Mouse (Mus musculus) gastrocnemius, adult 2 months (tissue): ENCODE data around the gene Dmtf1. TPM values are rescaled to one million over a fixed set of nuclear protein-coding genes. Genes with fewer than 3 reads are reported as not detected.
A peak's percentile ranks its signal among the peaks of the same experiment; 100 is the strongest.

ENCODE experiments used
- DNase-seq: peaks from one replicate; pipeline ENCODE4 v3.0.0; 2022
- H3K27ac ChIP-seq: fragments of 200-600 bp; 2 replicates; pipeline ENCODE4 v1.8.1; 2022; ENCODE audit warnings: mild to moderate bottlenecking
- H3K4me3 ChIP-seq: fragments of 200-600 bp; 2 replicates; pipeline ENCODE4 v1.8.1; 2022; ENCODE audit warnings: mild to moderate bottlenecking, moderate library complexity
- CTCF ChIP-seq: fragments of 200-600 bp; IDR thresholded peaks from 2 replicates; pipeline ENCODE4 v1.8.1; 2022; ENCODE audit warnings: antibody characterized with exemption, mild to moderate bottlenecking, moderate library complexity
- intact Hi-C: fragments of 180-260 bp; cut with DNase I; formaldehyde crosslinking; loops from one replicate; pipeline ENCODE4 v1.15.1; 2025
- total RNA-seq, 2 experiments: library from RNA; stranded (reverse); gene quantifications; 2 replicates each; pipeline ENCODE4 v1.2.3; 2021

The Dmtf1 gene
- total RNA-seq, 2 experiments from 2014 or later, result 9.5 to 10.0 TPM

DNA sequence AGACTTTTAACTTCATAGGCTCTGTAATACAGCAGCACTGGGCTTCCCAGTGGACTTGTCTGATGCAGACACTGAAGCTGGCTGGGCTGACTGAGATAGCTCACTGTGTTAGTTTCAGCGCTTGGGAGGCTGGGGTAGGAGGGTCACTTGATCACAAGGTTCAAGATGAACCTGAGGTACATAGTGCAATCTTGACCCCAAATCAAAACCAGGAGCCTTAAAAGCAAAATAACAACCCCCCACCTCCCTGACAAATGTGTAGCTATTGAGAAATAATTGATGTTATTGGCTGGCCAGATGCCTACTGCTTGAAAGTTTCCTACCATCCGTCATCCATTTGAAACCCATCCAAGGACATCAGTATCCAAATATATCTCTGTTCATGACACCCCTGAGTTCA lies 58.9 kb downstream of the Dmtf1 start:
- no peak overlapping the region; the same call in 1 of the 2 replicates for H3K4me3 ChIP-seq
- no peak for DNase-seq
- no peak for TF ChIP-seq CTCF
- intact Hi-C loops, result loop anchor here (5.0 kb wide), 1 partner anchor 105 kb away; the partner anchor contains the start of gene Crot
- H3K27ac ChIP-seq, result no peak overlapping the region

GRCm38 (mm10) chr5:9100849-9101801 lies 60.5 kb downstream of the Dmtf1 start:
- Histone ChIP-seq H3K4me3 (peak overlapping the region; percentile 99), H3K27ac (peak overlapping the region; percentile 93)
- intact Hi-C loops, result loop anchor here (5.0 kb wide), 1 partner anchor 104 kb away; the partner anchor contains the start of gene Crot
- DNase-seq, result peak; percentile 66
- TF ChIP-seq CTCF, result peak; percentile 2; the same call in 1 of the 2 replicates

GRCm38 (mm10) chr5:9100207-9100848 lies 61.2 kb downstream of the Dmtf1 start, which contains the start of gene Tmem243:
TSS of gene Tmem243 (plus strand) at chr5:9100668.
- TF ChIP-seq CTCF, result no peak
- intact Hi-C loops, result loop anchor here (5.0 kb wide), 1 partner anchor 103 kb away; the partner anchor contains the start of gene Crot
- peak; percentile 96 for DNase-seq
- Histone ChIP-seq H3K27ac (peak within 1 kb of the TSS; percentile 93), H3K4me3 (peak within 1 kb of the TSS; percentile 99)

DNA sequence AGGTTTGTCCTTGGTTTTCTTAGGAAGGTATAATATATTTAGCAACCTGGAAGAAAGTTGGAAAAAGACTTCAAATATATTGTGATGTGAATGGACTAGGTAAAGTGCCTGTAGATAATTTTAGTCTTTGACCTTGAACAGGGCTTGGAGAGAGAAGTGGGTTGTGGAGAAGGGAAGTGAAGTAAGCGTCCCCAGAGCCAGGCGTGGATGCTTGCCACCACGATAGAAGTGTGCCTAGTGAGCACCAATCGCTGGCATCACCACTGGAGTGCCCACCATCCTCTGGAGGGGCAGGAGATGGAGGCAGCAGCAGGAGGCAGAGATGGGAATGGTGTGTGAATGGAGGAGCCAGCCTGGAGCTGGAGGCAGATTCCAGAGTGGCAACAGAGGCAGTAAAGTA lies 68.1 kb downstream of the Dmtf1 start:
- Histone ChIP-seq H3K27ac (no peak overlapping the region), H3K4me3 (no peak overlapping the region)
- intact Hi-C loops, result no loop called here
- no peak for TF ChIP-seq CTCF
- no peak for DNase-seq

DNA sequence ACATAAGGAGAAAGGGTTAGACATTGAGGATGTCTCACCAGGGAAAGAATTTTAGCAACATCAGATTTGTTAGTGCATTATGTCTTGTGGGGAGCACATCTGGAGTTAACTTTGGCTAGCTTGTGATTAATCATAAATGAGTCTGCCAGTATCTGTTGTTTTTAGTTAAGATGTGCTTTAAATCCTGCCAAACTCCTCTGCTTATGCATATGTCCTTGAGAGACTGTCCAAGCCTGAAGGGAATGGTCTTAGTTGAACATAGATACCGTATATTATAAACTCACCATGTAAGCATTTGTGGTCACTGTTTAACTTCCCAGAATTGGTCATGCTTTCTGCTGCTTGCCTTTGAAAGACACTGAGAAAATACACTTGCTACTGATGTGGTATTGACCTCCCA lies 68.9 kb downstream of the Dmtf1 start:
- DNase-seq, result no peak
- Histone ChIP-seq H3K27ac (no peak overlapping the region), H3K4me3 (no peak overlapping the region)
- intact Hi-C loops, result no loop called here
- no peak for TF ChIP-seq CTCF

DNA sequence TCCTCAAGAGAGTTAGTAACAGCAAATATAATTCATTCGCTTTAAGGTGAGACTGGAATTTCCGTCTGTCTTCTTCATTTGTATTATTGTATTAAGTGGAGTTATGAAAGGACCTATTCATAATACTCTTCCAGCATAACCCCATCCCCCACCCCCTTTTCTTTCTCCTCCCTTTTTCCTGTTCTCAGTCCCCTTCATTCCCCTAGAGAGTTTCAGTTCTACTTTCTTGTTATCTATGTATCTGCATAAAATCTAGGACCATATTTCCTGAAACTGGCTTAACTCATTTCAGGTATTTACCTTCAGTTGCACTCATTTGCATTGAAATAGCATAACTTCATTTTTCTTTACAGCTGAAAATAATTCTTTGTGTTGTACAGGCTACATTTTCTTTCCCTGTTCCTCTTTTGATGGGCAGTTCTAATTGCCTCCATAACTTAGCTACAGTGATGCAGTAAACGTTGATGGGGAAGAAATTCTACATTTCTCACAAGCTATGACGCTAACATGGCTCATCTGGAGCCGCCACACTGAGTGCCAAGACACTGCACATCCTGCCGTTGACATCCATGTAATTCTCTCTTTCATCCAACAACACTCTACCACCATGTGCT lies 71.0 kb downstream of the Dmtf1 start:
- DNase-seq, result no peak
- no peak for TF ChIP-seq CTCF
- intact Hi-C loops, result no loop called here
- Histone ChIP-seq H3K27ac (no peak overlapping the region), H3K4me3 (no peak overlapping the region)

- TF ChIP-seq CTCF, result no peak
- DNase-seq, result no peak
- no peak overlapping the region for H3K4me3 ChIP-seq
- intact Hi-C loops, result no loop called here
- H3K27ac ChIP-seq, result no peak overlapping the region
These were observed 74.5 kb downstream of the Dmtf1 start for GRCm38 (mm10) chr5:9086924-9087719.

DNA sequence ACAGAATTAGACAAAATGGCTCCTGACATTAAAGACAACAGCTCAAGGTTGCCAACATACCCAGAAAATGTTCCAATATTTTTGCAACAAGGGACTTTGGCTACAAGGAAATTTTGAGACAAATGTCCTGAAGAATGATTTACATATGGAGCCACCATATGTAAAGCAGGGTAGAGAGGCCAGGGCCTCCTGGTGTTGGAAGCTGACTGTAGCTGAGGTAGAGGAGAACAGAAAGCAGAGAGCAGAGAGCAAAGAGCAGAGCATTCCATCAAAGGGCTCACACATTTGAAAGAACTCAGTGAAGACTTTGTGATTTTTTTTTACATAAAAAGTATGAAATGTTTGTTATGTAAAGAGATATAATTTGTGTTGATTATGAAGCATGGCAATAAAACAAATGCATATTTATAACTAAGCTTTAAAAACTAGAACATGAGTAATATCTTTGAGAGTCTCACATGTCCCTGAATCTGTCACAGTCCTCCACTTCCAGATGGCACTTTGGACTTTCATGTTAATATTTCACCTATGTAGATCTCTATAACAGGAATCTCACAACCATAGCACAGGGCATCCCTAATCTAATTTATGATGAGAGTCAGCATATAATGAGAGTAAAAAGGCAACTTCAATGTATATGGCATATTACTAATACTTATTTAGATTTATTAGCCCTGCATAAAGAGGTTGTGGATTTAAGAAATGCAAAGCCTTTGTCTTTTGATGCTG lies 81.6 kb downstream of the Dmtf1 start:
- no peak for DNase-seq
- H3K4me3 ChIP-seq, result no peak overlapping the region
- no peak overlapping the region for H3K27ac ChIP-seq
- intact Hi-C loops, result no loop called here
- TF ChIP-seq CTCF, result no peak

DNA sequence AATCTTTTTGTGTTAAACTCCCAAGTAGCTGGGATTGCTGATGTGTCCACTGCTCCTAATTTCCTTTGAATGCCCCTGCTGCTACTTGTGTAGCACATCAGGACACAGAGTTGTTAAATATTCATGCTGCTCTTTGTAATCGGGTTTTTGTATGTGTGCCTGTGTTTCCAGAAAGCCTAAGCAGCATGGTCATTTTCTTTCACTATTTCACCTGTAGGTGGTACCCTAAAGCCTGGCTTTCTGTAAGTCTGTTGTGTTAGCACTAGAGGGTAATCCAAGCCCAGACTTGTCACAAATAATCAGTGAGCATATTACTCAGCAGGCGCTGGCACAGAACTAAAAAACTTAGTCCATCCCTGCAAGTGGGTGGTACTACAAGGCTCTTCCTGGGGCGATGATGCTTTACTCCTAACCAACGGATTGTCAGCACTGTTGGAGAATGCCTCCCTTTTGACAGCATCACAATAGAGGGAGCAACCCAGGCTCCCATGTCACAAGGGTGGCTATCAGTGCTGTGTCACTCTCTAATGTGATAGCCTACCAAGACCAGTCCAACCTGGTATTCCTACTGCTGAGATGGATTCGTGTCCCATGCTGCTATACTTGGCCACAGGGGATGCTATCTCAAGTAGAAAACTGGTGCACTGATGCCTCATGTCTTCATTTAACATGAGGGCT lies 88.3 kb downstream of the Dmtf1 start:
- peak; percentile 52 for TF ChIP-seq CTCF
- Histone ChIP-seq H3K27ac (no peak overlapping the region), H3K4me3 (no peak overlapping the region)
- intact Hi-C loops, result no loop called here
- no peak for DNase-seq

GRCm38 (mm10) chr5:9071360-9071759 lies 90.2 kb downstream of the Dmtf1 start:
- H3K4me3 ChIP-seq, result no peak overlapping the region
- H3K27ac ChIP-seq, result no peak overlapping the region
- TF ChIP-seq CTCF, result no peak
- intact Hi-C loops, result no loop called here
- DNase-seq, result no peak
